Mouse (Mus musculus): Measurements from ENCODE around the gene Lrp2. TPM values are rescaled to one million over a fixed set of nuclear protein-coding genes. Genes with fewer than 3 reads are reported as not detected.

Lrp2 gene
- total and polyA plus RNA-seq, 3 experiments, result 0.01 TPM; not detected in 2

- DNase-seq (ENCODE audit: low read depth, low spot score), result no peak
- Histone ChIP-seq H3K27me3 (ENCODE audit: control insufficient read depth in 1 of 2, insufficient read depth in 2 of 2, low read length in 2 of 2) (no peaks in the 10 kb centered on the region), H3K36me3 (ENCODE audit: control insufficient read depth in 1 of 2, insufficient read depth in 2 of 2, low read length in 2 of 2) (no peaks in the 10 kb centered on the region), H3K27ac (ENCODE audit: control insufficient read depth, low read depth, low read length) (no peak overlapping the region), H3K4me3 (ENCODE audit: control insufficient read depth in 1 of 2, insufficient read depth in 1 of 2, low read depth in 2 of 2, low read length in 2 of 2) (no peak overlapping the region), H3K4me1 (ENCODE audit: control insufficient read depth in 1 of 2, insufficient read depth in 2 of 2, low read length in 2 of 2) (no peaks in the 10 kb centered on the region), H3K9ac (ENCODE audit: control insufficient read depth, low read depth, low read length, poor library complexity, severe bottlenecking) (no peak overlapping the region), H3K9me3 (replicated peaks; ENCODE audit: insufficient read depth, low read length) (no peaks in the 10 kb centered on the region), H3K79me2 (ENCODE audit: control insufficient read depth, insufficient read depth, low read length, poor library complexity) (no peaks in the 10 kb centered on the region)
- TF ChIP-seq SMC3 (IDR thresholded peaks at IDR 0.05; ENCODE audit: low read depth, low read length), result no peak
- no peak for TF ChIP-seq ZMIZ1 (IDR thresholded peaks at IDR 0.05; ENCODE audit: low read depth, low read length)
- no peak for TF ChIP-seq KAT2A (conservative IDR thresholded peaks at IDR 0.05; ENCODE audit: low read depth, low read length)
- no peak for TF ChIP-seq TAL1 (IDR thresholded peaks at IDR 0.05; ENCODE audit: low read length)
- no peak for TF ChIP-seq ZNF384 (IDR thresholded peaks at IDR 0.05; ENCODE audit: low read depth, low read length)
- TF ChIP-seq EP300 (IDR thresholded peaks at IDR 0.05; ENCODE audit: low read depth in 1 of 2, low read length in 2 of 2), result no peak
- no peak for TF ChIP-seq HCFC1 (IDR thresholded peaks at IDR 0.05; ENCODE audit: low read depth, low read length)
- no peak for TF ChIP-seq BHLHE40 (IDR thresholded peaks at IDR 0.05; ENCODE audit: borderline replicate concordance, low read depth, low read length)
- no peak for TF ChIP-seq MAZ (IDR thresholded peaks at IDR 0.05; ENCODE audit: low read depth, low read length)
- TF ChIP-seq CHD1 (IDR thresholded peaks at IDR 0.05; ENCODE audit: low read depth, low read length), result no peak
- TF ChIP-seq MXI1 (IDR thresholded peaks at IDR 0.05; ENCODE audit: low read depth, low read length), result no peak
- TF ChIP-seq ELF1 (IDR thresholded peaks at IDR 0.05; ENCODE audit: low read depth, low read length), result no peak
- no peak for TF ChIP-seq TCF12 (IDR thresholded peaks at IDR 0.05; ENCODE audit: low read depth, low read length)
- no peak for TF ChIP-seq ETS1 (IDR thresholded peaks at IDR 0.05; ENCODE audit: low read depth, low read length)
- no peak for TF ChIP-seq SIN3A (IDR thresholded peaks at IDR 0.05; ENCODE audit: low read length)
- TF ChIP-seq NELFE (IDR thresholded peaks at IDR 0.05; ENCODE audit: low read depth, low read length), result no peak
Measured at GRCm38 (mm10) chr2:69381740-69382139, 204.1 kb downstream of the Lrp2 start.

GRCm38 (mm10) chr2:69380281-69380680 is 205.6 kb downstream of the Lrp2 start, which contains the start of gene Dhrs9:
TSS of gene Dhrs9 (plus strand) at chr2:69380445.
- H3K27me3 ChIP-seq (ENCODE audit: control insufficient read depth in 1 of 2, insufficient read depth in 2 of 2, low read length in 2 of 2), result no peaks in the 10 kb centered on the region
- H3K36me3 ChIP-seq (ENCODE audit: control insufficient read depth in 1 of 2, insufficient read depth in 2 of 2, low read length in 2 of 2), result no peaks in the 10 kb centered on the region
- H3K4me3 ChIP-seq (ENCODE audit: control insufficient read depth in 1 of 2, insufficient read depth in 1 of 2, low read depth in 2 of 2, low read length in 2 of 2), result no peak within 1 kb of the TSS
- H3K4me1 ChIP-seq (ENCODE audit: control insufficient read depth in 1 of 2, insufficient read depth in 2 of 2, low read length in 2 of 2), result no peaks in the 10 kb centered on the region
- TF ChIP-seq SMC3 (IDR thresholded peaks at IDR 0.05; ENCODE audit: low read depth, low read length) (no peak), GATA1 (IDR thresholded peaks at IDR 0.05; ENCODE audit: low read depth, low read length) (no peak), ETS1 (IDR thresholded peaks at IDR 0.05; ENCODE audit: low read depth, low read length) (no peak), POLR2A (IDR thresholded peaks at IDR 0.05; ENCODE audit: control insufficient read depth in 1 of 2, insufficient read depth in 1 of 2, low read depth in 1 of 2, low read length in 2 of 2, poor library complexity in 1 of 2) (no peak), E2F4 (IDR thresholded peaks at IDR 0.05; ENCODE audit: borderline replicate concordance, low read depth, low read length) (no peak), ZNF384 (IDR thresholded peaks at IDR 0.05; ENCODE audit: low read depth, low read length) (no peak), EP300 (IDR thresholded peaks at IDR 0.05; ENCODE audit: low read depth in 1 of 2, low read length in 2 of 2) (no peak), MYB (IDR thresholded peaks at IDR 0.05; ENCODE audit: low read depth, low read length) (no peak), CTCF (IDR thresholded peaks at IDR 0.05 in 2 of 3, conservative IDR thresholded peaks at IDR 0.05 in 1 of 3; ENCODE audit: control insufficient read depth in 1 of 3, insufficient read depth in 1 of 3, low read depth in 2 of 3, low read length in 3 of 3, poor library complexity in 1 of 3, severe bottlenecking in 1 of 3) (no peak), TAL1 (IDR thresholded peaks at IDR 0.05; ENCODE audit: low read length) (no peak), CHD2 (IDR thresholded peaks at IDR 0.05; ENCODE audit: low read length) (no peak), MAX (IDR thresholded peaks at IDR 0.05; ENCODE audit: low read length) (no peak), POLR2AphosphoS2 (IDR thresholded peaks at IDR 0.05; ENCODE audit: low read length) (no peak)
- no peaks in the 10 kb centered on the region for H3K9me3 ChIP-seq (replicated peaks; ENCODE audit: insufficient read depth, low read length)
- no peak for DNase-seq (ENCODE audit: low read depth, low spot score)
- no peak within 1 kb of the TSS for H3K27ac ChIP-seq (ENCODE audit: control insufficient read depth, low read depth, low read length)
- no peaks in the 10 kb centered on the region for H3K79me2 ChIP-seq (ENCODE audit: control insufficient read depth, insufficient read depth, low read length, poor library complexity)
- no peak within 1 kb of the TSS for H3K9ac ChIP-seq (ENCODE audit: control insufficient read depth, low read depth, low read length, poor library complexity, severe bottlenecking)

All from MEL (cell line).